Mouse (Mus musculus): ENCODE results near the gene Fam53b. TPM values are rescaled to one million over a fixed set of nuclear protein-coding genes. Genes with fewer than 3 reads are reported as not detected.

The Fam53b gene
- polyA plus RNA-seq, 1 experiment from 2014 or later = 39.6 TPM

- Histone ChIP-seq H3K36me3 (no peaks in the 10 kb centered on the region), H3K27me3 (no peaks in the 10 kb centered on the region), H3K9ac (replicated peaks) (no peak overlapping the region), H3K27ac (replicated peaks) (peak overlapping the region; percentile 79), H3K4me3 (no peak overlapping the region), H3K4me1 (peaks cover 79% of the 10 kb centered on the region), H3K4me2 (replicated peaks) (peak overlapping the region; percentile 83), H3K9me3 (no peaks in the 10 kb centered on the region)
- 22% methylated on average over 6 of the region's 6 CpGs for WGBS
- no peak for ATAC-seq (ENCODE audit: low FRiP score, low read depth)
These were observed 4.0 kb downstream of the Fam53b start for GRCm38 (mm10) chr7:132809721-132810120.

GRCm38 (mm10) chr7:132808841-132809682 is 4.6 kb downstream of the Fam53b start:
- WGBS = 2% methylated on average over 20 of the region's 20 CpGs
- Histone ChIP-seq H3K9me3 (no peaks in the 10 kb centered on the region), H3K9ac (replicated peaks) (peak overlapping the region; percentile 37), H3K4me1 (peaks cover 74% of the 10 kb centered on the region), H3K4me3 (no peak overlapping the region), H3K27me3 (no peaks in the 10 kb centered on the region), H3K27ac (replicated peaks) (peak overlapping the region; percentile 79), H3K36me3 (no peaks in the 10 kb centered on the region), H3K4me2 (replicated peaks) (peak overlapping the region; percentile 83)
- ATAC-seq (ENCODE audit: low FRiP score, low read depth) = peak; percentile 63

GRCm38 (mm10) chr7:132808051-132808796 is 5.5 kb downstream of the Fam53b start:
- H3K9me3 ChIP-seq = no peaks in the 10 kb centered on the region
- H3K4me1 ChIP-seq = peaks cover 72% of the 10 kb centered on the region
- no peak overlapping the region for H3K4me3 ChIP-seq

GRCm38 (mm10) chr7:132806926-132807857 is 6.5 kb downstream of the Fam53b start:
- no peak for ATAC-seq (ENCODE audit: low FRiP score, low read depth)
- no peak overlapping the region for H3K4me3 ChIP-seq
- 0 out of 2 replicates have a peak overlapping the region, but pooled peaks have one; percentile 9 for H3K4me2 ChIP-seq (replicated peaks)
- no peak overlapping the region for H3K9ac ChIP-seq (replicated peaks)
- 0 out of 2 replicates have a peak overlapping the region, but pooled peaks have one; percentile 79 for H3K27ac ChIP-seq (replicated peaks)
- H3K9me3 ChIP-seq = no peaks in the 10 kb centered on the region
- WGBS = 50% methylated on average over 13 of the region's 13 CpGs
- H3K4me1 ChIP-seq = peaks cover 66% of the 10 kb centered on the region
- no peaks in the 10 kb centered on the region for H3K36me3 ChIP-seq
- no peaks in the 10 kb centered on the region for H3K27me3 ChIP-seq

More at GRCm38 (mm10) chr7:132808051-132808796, 5.5 kb downstream of the Fam53b start:
- Histone ChIP-seq H3K4me2 (replicated peaks) (peak overlapping the region; percentile 83), H3K36me3 (no peaks in the 10 kb centered on the region), H3K27ac (replicated peaks) (peak overlapping the region; percentile 79), H3K9ac (replicated peaks) (0 out of 2 replicates have a peak overlapping the region, but pooled peaks have one; percentile 37), H3K27me3 (no peaks in the 10 kb centered on the region)
- ATAC-seq (ENCODE audit: low FRiP score, low read depth) = no peak
- 39% methylated on average over 7 of the region's 7 CpGs for WGBS

GRCm38 (mm10) chr7:132806286-132806685 is 7.4 kb downstream of the Fam53b start:
- Histone ChIP-seq H3K27me3 (no peaks in the 10 kb centered on the region), H3K4me3 (no peak overlapping the region), H3K9me3 (no peaks in the 10 kb centered on the region), H3K36me3 (no peaks in the 10 kb centered on the region), H3K27ac (replicated peaks) (no peak overlapping the region; the same call in 1 of the 2 replicates), H3K4me1 (peaks cover 58% of the 10 kb centered on the region), H3K4me2 (replicated peaks) (no peak overlapping the region), H3K9ac (replicated peaks) (peak overlapping the region; percentile 12; the same call in 1 of the 2 replicates)
- no peak for ATAC-seq (ENCODE audit: low FRiP score, low read depth)
- WGBS = 54% methylated on average over 5 of the region's 5 CpGs

- H3K4me3 ChIP-seq = no peak overlapping the region
- H3K4me1 ChIP-seq = peaks cover 49% of the 10 kb centered on the region
- H3K27ac ChIP-seq (replicated peaks) = no peak overlapping the region
- no peak for ATAC-seq (ENCODE audit: low FRiP score, low read depth)
- no peak overlapping the region for H3K9ac ChIP-seq (replicated peaks)
- no peaks in the 10 kb centered on the region for H3K9me3 ChIP-seq
- H3K27me3 ChIP-seq = no peaks in the 10 kb centered on the region
- 91% methylated on average over 5 of the region's 5 CpGs for WGBS
- no peak overlapping the region for H3K4me2 ChIP-seq (replicated peaks)
- H3K36me3 ChIP-seq = no peaks in the 10 kb centered on the region
These were observed 8.7 kb downstream of the Fam53b start for GRCm38 (mm10) chr7:132804951-132805350.

GRCm38 (mm10) chr7:132804461-132804860 is 9.2 kb downstream of the Fam53b start:
- Histone ChIP-seq H3K27ac (replicated peaks) (no peak overlapping the region), H3K36me3 (no peaks in the 10 kb centered on the region), H3K9me3 (no peaks in the 10 kb centered on the region), H3K4me2 (replicated peaks) (no peak overlapping the region), H3K4me3 (no peak overlapping the region), H3K27me3 (no peaks in the 10 kb centered on the region), H3K4me1 (peaks cover 44% of the 10 kb centered on the region), H3K9ac (replicated peaks) (no peak overlapping the region)
- ATAC-seq (ENCODE audit: low FRiP score, low read depth) = no peak
- WGBS = 86% methylated on average over 7 of the region's 7 CpGs

GRCm38 (mm10) chr7:132803962-132804361 is 9.7 kb downstream of the Fam53b start:
- no peaks in the 10 kb centered on the region for H3K9me3 ChIP-seq
- no peak overlapping the region for H3K4me2 ChIP-seq (replicated peaks)
- no peak overlapping the region for H3K4me3 ChIP-seq
- no peak overlapping the region for H3K9ac ChIP-seq (replicated peaks)
- no peaks in the 10 kb centered on the region for H3K27me3 ChIP-seq
- 90% methylated on average over 3 of the region's 3 CpGs for WGBS
- no peak overlapping the region for H3K27ac ChIP-seq (replicated peaks)
- ATAC-seq (ENCODE audit: low FRiP score, low read depth) = no peak
- H3K36me3 ChIP-seq = no peaks in the 10 kb centered on the region
- H3K4me1 ChIP-seq = peaks cover 39% of the 10 kb centered on the region

GRCm38 (mm10) chr7:132803336-132803735 is 10.3 kb downstream of the Fam53b start:
- no peak overlapping the region for H3K27ac ChIP-seq (replicated peaks)
- WGBS = 79% methylated on average over 2 of the region's 2 CpGs

GRCm38 (mm10) chr7:132802691-132803090 is 11.0 kb downstream of the Fam53b start:
- Histone ChIP-seq H3K27ac (replicated peaks) (no peak overlapping the region), H3K4me2 (replicated peaks) (no peak overlapping the region), H3K9ac (replicated peaks) (no peak overlapping the region), H3K4me3 (no peak overlapping the region), H3K4me1 (peaks cover 27% of the 10 kb centered on the region), H3K36me3 (0 out of 2 replicates have a peak, but pooled peaks cover 3% of the 10 kb centered on the region), H3K27me3 (no peaks in the 10 kb centered on the region), H3K9me3 (no peaks in the 10 kb centered on the region)
- WGBS = 90% methylated on average over 11 of the region's 11 CpGs
- no peak for ATAC-seq (ENCODE audit: low FRiP score, low read depth)

More at GRCm38 (mm10) chr7:132803336-132803735, 10.3 kb downstream of the Fam53b start:
- Histone ChIP-seq H3K9ac (replicated peaks) (no peak overlapping the region), H3K4me2 (replicated peaks) (no peak overlapping the region), H3K4me3 (no peak overlapping the region), H3K36me3 (0 out of 2 replicates have a peak, but pooled peaks cover 3% of the 10 kb centered on the region), H3K9me3 (no peaks in the 10 kb centered on the region), H3K27me3 (no peaks in the 10 kb centered on the region), H3K4me1 (peaks cover 33% of the 10 kb centered on the region)
- ATAC-seq (ENCODE audit: low FRiP score, low read depth) = no peak

GRCm38 (mm10) chr7:132802066-132802465 is 11.6 kb downstream of the Fam53b start:
- H3K9me3 ChIP-seq = no peaks in the 10 kb centered on the region
- WGBS = 83% methylated on average over 2 of the region's 2 CpGs
- H3K4me3 ChIP-seq = no peak overlapping the region
- H3K27ac ChIP-seq (replicated peaks) = no peak overlapping the region
- no peaks in the 10 kb centered on the region for H3K27me3 ChIP-seq
- H3K4me2 ChIP-seq (replicated peaks) = no peak overlapping the region
- H3K36me3 ChIP-seq = 0 out of 2 replicates have a peak, but pooled peaks cover 3% of the 10 kb centered on the region
- H3K4me1 ChIP-seq = peaks cover 20% of the 10 kb centered on the region
- no peak for ATAC-seq (ENCODE audit: low FRiP score, low read depth)
- no peak overlapping the region for H3K9ac ChIP-seq (replicated peaks)
